Mouse (Mus musculus): ENCODE data around the gene Vav2. TPM values are rescaled to one million over a fixed set of nuclear protein-coding genes. Genes with fewer than 3 reads are reported as not detected.
A peak's percentile ranks its signal among the peaks of the same experiment; 100 is the strongest.

Vav2 gene
- polyA plus RNA-seq, 1 experiment from 2014 or later, result 15.1 TPM

DNA sequence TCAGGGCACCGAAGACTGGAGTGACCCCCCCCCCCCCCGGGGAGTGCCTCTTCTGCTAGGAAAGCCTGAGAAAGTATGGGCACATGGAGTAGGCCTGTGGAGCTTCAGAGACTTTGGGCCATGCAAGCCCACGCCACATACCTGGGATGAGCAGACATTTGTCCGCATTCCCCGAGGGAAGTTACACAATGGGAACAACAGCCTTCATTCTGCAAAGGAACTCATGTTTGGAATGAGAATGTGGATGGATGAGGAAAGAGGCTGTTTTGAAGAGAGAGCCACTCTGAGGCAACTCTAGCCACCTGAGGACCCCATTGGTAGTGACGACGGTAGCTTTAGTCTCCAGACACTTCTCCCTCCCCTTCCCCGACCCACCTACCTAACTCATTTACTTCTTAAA is 106.0 kb downstream of the Vav2 start:
- Histone ChIP-seq H3K4me3 (no peak overlapping the region), H3K36me3 (no peaks in the 10 kb centered on the region), H3K27ac (no peak overlapping the region), H3K4me2 (no peak overlapping the region), H3K9me3 (no peaks in the 10 kb centered on the region), H3K9ac (no peak overlapping the region), H3K27me3 (no peaks in the 10 kb centered on the region), H3K4me1 (replicated peaks) (peaks cover 83% of the 10 kb centered on the region)
- no peak for ATAC-seq (ENCODE audit: low FRiP score)
- WGBS, result 53% methylated on average over 8 of the region's 8 CpGs

DNA sequence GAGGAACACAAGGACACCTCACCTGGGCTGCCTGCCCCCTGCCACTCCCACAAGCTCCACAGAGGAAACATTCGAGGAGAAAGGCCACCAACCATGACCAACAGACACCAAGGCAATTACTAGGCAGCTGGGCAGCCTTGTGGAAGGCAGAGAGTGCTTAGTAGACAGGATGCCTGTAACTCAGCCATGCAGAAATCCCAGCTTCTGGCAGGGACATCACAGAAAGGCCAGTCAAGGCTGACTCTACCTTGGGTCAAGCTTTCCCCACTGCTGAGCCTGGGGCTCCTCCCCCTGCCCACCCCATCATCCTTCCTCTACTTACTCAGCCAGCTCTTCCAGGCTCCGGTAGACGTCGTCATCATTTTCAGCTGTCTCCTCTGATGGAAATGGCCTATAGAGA is 108.2 kb downstream of the Vav2 start:
- no peaks in the 10 kb centered on the region for H3K9me3 ChIP-seq
- H3K4me3 ChIP-seq, result no peak overlapping the region
- H3K4me2 ChIP-seq, result no peak overlapping the region
- WGBS, result 46% methylated on average over 4 of the region's 4 CpGs
- H3K27ac ChIP-seq, result peak overlapping the region; percentile 48; the same call in 1 of the 2 replicates
- H3K9ac ChIP-seq, result no peak overlapping the region
- H3K4me1 ChIP-seq (replicated peaks), result peaks cover 83% of the 10 kb centered on the region
- H3K36me3 ChIP-seq, result no peaks in the 10 kb centered on the region
- H3K27me3 ChIP-seq, result no peaks in the 10 kb centered on the region
- no peak for ATAC-seq (ENCODE audit: low FRiP score)

DNA sequence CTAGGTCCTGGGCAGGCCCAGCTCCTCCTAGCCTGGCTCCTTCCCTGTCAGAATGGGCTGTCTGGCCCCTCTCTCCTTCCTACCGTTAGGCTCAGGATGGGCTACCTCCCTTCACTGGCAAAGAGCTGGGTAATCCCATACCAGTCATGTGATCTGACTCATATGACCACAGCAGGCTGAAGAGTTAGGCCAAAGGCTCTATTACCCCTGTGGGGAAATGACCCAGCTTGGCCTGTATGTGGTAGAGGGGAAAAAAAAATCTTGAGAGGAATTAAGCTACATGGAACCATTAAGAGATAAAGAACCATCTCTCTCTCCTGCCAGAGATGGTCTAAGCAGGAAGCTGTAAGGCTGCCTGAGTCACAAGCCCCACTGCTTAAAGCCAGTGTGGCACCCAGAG is 108.6 kb downstream of the Vav2 start:
- Histone ChIP-seq H3K9me3 (no peaks in the 10 kb centered on the region), H3K36me3 (no peaks in the 10 kb centered on the region), H3K9ac (no peak overlapping the region), H3K4me2 (no peak overlapping the region), H3K27ac (no peak overlapping the region), H3K27me3 (no peaks in the 10 kb centered on the region), H3K4me1 (replicated peaks) (peaks cover 81% of the 10 kb centered on the region), H3K4me3 (no peak overlapping the region)
- no peak for ATAC-seq (ENCODE audit: low FRiP score)
- 50% methylated on average over 1 of the region's 1 CpGs for WGBS

DNA sequence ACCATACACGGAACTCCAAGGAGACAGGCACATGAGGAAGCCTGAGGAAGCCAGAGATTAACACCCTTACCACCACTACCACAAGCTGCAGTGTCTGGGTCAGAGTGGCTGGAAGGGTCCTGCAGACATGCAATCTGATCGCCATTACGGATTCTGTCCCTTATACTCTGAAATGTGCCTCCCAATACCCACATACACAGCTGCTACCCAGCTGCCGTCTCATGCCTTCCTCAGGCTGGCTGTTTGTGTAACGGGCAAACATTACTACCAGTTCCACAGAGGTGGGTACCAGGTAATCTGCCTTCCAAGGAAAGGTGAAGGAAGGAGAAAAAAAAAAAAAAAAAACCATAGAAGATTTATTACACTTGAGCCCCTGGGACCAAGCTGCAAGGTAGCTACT is 110.7 kb downstream of the Vav2 start:
- no peak for ATAC-seq (ENCODE audit: low FRiP score)
- H3K4me1 ChIP-seq (replicated peaks), result peaks cover 78% of the 10 kb centered on the region
- H3K4me2 ChIP-seq, result no peak overlapping the region
- no peaks in the 10 kb centered on the region for H3K27me3 ChIP-seq
- no peak overlapping the region; the same call in 1 of the 2 replicates for H3K9ac ChIP-seq
- H3K9me3 ChIP-seq, result no peaks in the 10 kb centered on the region
- no peak overlapping the region for H3K27ac ChIP-seq
- H3K4me3 ChIP-seq, result no peak overlapping the region
- 77% methylated on average over 5 of the region's 5 CpGs for WGBS
- no peaks in the 10 kb centered on the region for H3K36me3 ChIP-seq

DNA sequence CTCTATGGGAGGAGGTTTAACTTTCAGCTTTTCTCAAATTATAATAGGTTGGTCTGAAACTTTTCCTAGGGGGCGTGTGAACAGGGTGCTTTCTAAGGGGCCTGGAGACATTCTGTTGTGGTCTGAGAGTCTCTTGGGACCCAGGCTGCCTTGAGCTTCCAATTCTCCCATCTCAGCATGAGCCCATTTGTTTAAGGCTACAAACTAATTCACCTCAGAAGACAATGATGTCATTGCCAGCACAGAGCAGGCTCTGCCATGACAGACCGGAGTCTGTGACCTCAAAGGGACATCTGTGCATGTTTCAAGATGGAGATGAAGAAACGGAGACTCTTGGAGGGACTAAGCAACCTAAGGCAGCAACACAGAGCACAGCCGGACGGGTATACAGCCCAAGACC is 112.6 kb downstream of the Vav2 start:
- no peaks in the 10 kb centered on the region for H3K36me3 ChIP-seq
- no peak overlapping the region for H3K4me2 ChIP-seq
- no peak overlapping the region for H3K4me3 ChIP-seq
- no peak overlapping the region for H3K27ac ChIP-seq
- H3K27me3 ChIP-seq, result no peaks in the 10 kb centered on the region
- no peaks in the 10 kb centered on the region for H3K9me3 ChIP-seq
- ATAC-seq (ENCODE audit: low FRiP score), result no peak
- H3K4me1 ChIP-seq (replicated peaks), result peaks cover 80% of the 10 kb centered on the region
- WGBS, result 82% methylated on average over 5 of the region's 5 CpGs
- no peak overlapping the region for H3K9ac ChIP-seq

DNA sequence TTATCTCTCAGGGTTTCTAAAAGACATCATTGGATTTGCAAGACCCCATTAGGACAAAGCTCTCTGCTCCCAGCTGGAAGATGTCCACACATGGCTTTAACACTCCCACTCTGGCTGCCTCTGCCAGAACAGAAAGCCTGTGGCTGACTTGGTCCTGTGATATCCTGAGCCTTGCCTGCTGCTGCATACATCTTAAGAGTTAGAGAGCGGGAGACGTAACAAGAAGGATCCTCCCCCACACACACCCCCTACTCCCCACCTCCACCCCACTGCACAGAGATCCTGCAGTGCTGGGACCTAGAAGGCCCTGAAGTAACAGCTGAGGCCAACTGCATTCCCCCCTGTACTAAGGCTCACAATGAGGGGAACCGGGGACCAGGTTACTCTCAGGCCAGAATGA is 114.3 kb downstream of the Vav2 start:
- Histone ChIP-seq H3K9ac (no peak overlapping the region; the same call in 1 of the 2 replicates), H3K27ac (peak overlapping the region; percentile 18; the same call in 1 of the 2 replicates), H3K4me2 (no peak overlapping the region), H3K4me3 (no peak overlapping the region), H3K4me1 (replicated peaks) (peaks cover 74% of the 10 kb centered on the region), H3K9me3 (no peaks in the 10 kb centered on the region), H3K36me3 (no peaks in the 10 kb centered on the region), H3K27me3 (no peaks in the 10 kb centered on the region)
- 68% methylated on average over 3 of the region's 3 CpGs for WGBS
- no peak for ATAC-seq (ENCODE audit: low FRiP score)

DNA sequence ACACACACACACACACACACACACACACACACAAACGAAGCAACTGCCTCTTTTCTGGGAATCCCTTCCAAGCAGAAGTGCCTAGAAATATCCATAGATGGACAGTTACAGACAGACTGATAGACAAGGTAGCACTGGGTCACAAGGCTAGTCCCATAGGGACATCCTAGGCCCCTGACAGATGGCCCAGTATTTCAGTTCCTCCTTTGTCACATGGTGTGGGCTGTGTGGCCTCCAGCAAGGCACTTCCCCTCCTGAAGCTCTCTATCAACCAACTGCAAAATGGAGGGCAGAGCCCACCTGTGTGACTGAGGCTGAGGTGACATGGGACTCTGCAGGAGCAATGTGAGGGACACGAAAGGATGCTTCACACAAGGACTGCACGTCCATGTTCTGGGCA is 115.2 kb downstream of the Vav2 start:
- no peak for ATAC-seq (ENCODE audit: low FRiP score)

DNA sequence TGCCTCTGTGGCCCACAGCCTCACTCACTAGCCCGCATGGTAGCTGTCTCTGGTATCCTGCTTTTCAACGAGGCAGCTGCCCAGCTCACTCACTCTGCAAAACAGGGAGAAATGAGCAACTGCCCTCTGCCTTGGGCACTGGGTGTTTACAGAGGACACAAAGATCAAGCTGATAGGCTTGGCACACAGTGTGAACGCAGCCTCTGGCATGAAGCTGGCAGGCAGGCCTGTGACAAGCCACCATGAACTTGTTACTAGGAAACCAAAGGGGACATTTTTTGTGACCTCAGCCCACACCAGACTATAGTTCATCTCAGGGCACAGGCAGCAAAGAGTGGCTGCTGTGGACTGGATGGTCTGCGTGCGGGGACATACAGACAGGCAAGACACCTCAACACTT is 115.9 kb downstream of the Vav2 start:
- Histone ChIP-seq H3K4me2 (no peak overlapping the region), H3K9me3 (no peaks in the 10 kb centered on the region), H3K27ac (peak overlapping the region; percentile 15; the same call in 1 of the 2 replicates), H3K4me1 (replicated peaks) (peaks cover 67% of the 10 kb centered on the region), H3K27me3 (no peaks in the 10 kb centered on the region), H3K4me3 (no peak overlapping the region), H3K36me3 (no peaks in the 10 kb centered on the region), H3K9ac (no peak overlapping the region)
- ATAC-seq (ENCODE audit: low FRiP score), result no peak
- WGBS, result 89% methylated on average over 5 of the region's 5 CpGs

More for the DNA sequence above, 115.2 kb downstream of the Vav2 start:
- no peak overlapping the region for H3K4me3 ChIP-seq
- no peak overlapping the region for H3K4me2 ChIP-seq
- no peaks in the 10 kb centered on the region for H3K36me3 ChIP-seq
- H3K4me1 ChIP-seq (replicated peaks), result peaks cover 73% of the 10 kb centered on the region
- WGBS, result 91% methylated on average over 3 of the region's 3 CpGs
- no peaks in the 10 kb centered on the region for H3K27me3 ChIP-seq
- no peaks in the 10 kb centered on the region for H3K9me3 ChIP-seq
- H3K27ac ChIP-seq, result no peak overlapping the region
- no peak overlapping the region for H3K9ac ChIP-seq

DNA sequence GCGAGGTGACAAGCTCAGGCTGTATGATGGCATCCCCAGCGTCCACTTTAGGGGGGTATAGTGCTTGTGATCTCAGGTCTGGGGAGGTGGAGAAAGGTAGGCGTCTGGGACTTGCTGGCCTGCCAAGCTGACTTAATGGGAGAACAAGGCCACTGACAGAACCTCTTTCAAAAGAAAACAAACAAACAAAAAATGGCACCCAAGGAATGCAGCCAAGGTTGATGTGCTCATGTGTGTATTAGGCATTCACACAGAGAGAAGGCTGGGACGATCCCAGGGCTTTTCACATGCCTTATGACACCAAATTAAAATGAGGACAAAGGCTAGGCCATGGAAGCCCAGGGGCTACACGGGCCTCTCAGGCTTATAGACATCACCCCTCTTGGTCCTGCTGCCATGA is 116.6 kb downstream of the Vav2 start:
- Histone ChIP-seq H3K4me2 (no peak overlapping the region), H3K9me3 (no peaks in the 10 kb centered on the region), H3K36me3 (no peaks in the 10 kb centered on the region), H3K27me3 (no peaks in the 10 kb centered on the region), H3K4me1 (replicated peaks) (peaks cover 63% of the 10 kb centered on the region), H3K4me3 (no peak overlapping the region), H3K9ac (no peak overlapping the region), H3K27ac (peak overlapping the region; percentile 15; the same call in 1 of the 2 replicates)
- ATAC-seq (ENCODE audit: low FRiP score), result no peak
- 72% methylated on average over 5 of the region's 5 CpGs for WGBS

DNA sequence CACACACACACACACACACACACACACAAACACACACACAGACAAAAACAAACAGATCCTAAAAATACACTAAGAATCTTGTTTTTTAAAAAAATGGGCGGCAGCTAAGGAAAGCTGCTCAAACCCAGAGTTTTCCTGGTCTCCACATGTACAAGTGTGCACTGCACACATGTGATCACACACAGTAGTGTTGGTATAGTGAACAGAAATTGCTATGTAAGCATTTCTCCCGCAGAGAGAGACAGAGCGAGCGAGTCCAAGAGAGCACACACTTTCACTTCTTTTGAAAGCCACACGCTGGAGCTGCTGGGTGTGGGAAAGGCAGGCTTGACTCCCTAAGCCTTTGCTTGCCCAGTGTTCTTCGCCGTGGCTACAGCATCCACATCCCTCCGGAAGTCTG is 120.2 kb downstream of the Vav2 start:
- H3K27me3 ChIP-seq, result no peaks in the 10 kb centered on the region
- no peak overlapping the region for H3K27ac ChIP-seq
- no peaks in the 10 kb centered on the region for H3K9me3 ChIP-seq
- no peak overlapping the region for H3K9ac ChIP-seq
- no peak overlapping the region for H3K4me3 ChIP-seq
- H3K36me3 ChIP-seq, result no peaks in the 10 kb centered on the region
- peaks cover 51% of the 10 kb centered on the region for H3K4me1 ChIP-seq (replicated peaks)
- ATAC-seq (ENCODE audit: low FRiP score), result no peak
- 81% methylated on average over 8 of the region's 8 CpGs for WGBS
- no peak overlapping the region for H3K4me2 ChIP-seq

DNA sequence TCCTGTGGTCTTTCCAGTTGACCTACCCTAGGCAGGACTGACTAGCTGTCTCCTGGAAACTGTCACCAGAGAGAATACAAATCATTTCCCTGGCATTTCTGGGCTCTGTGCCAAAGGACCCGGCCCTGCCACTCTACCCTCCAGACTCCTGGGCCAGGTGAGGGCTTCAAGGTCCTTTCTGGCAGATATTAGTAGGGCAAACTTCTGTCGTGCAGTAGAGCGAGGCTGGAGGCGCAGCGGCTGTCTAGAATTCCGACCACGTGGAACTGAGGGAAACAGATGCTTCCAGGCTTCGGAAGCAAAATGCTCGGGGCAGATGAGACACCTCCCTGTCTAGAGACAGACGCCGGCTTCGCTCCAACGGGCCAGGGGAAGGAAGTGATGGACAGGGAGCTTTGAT is 122.1 kb downstream of the Vav2 start:
- Histone ChIP-seq H3K4me2 (no peak overlapping the region), H3K9ac (no peak overlapping the region), H3K4me1 (replicated peaks) (peaks cover 56% of the 10 kb centered on the region), H3K9me3 (no peaks in the 10 kb centered on the region), H3K36me3 (0 out of 2 replicates have a peak, but pooled peaks cover 3% of the 10 kb centered on the region), H3K27me3 (no peaks in the 10 kb centered on the region), H3K4me3 (no peak overlapping the region), H3K27ac (peak overlapping the region; percentile 50)
- ATAC-seq (ENCODE audit: low FRiP score), result no peak
- 49% methylated on average over 13 of the region's 13 CpGs for WGBS

DNA sequence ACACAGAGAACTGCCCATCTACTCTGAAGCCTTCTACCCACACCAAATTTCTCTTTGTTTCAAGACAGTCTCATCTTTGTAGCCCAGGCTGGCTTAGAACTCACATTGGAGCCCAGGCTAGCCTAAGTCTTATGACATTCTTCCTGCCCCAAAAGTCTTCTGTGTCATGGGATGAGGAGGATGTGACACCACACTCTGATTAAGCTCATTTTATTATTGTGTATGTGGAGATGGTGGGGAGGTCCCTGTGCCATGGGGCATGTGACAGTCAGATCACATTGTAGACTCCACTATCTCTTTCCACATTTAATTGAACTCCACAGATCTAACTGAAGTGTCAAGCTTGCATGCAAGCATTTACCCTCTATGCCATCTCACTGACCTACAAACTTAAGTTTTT is 122.8 kb downstream of the Vav2 start:
- Histone ChIP-seq H3K27ac (no peak overlapping the region), H3K4me1 (replicated peaks) (peaks cover 50% of the 10 kb centered on the region), H3K4me3 (no peak overlapping the region), H3K36me3 (0 out of 2 replicates have a peak, but pooled peaks cover 3% of the 10 kb centered on the region), H3K9me3 (no peaks in the 10 kb centered on the region), H3K4me2 (no peak overlapping the region), H3K9ac (no peak overlapping the region), H3K27me3 (no peaks in the 10 kb centered on the region)
- ATAC-seq (ENCODE audit: low FRiP score), result no peak

DNA sequence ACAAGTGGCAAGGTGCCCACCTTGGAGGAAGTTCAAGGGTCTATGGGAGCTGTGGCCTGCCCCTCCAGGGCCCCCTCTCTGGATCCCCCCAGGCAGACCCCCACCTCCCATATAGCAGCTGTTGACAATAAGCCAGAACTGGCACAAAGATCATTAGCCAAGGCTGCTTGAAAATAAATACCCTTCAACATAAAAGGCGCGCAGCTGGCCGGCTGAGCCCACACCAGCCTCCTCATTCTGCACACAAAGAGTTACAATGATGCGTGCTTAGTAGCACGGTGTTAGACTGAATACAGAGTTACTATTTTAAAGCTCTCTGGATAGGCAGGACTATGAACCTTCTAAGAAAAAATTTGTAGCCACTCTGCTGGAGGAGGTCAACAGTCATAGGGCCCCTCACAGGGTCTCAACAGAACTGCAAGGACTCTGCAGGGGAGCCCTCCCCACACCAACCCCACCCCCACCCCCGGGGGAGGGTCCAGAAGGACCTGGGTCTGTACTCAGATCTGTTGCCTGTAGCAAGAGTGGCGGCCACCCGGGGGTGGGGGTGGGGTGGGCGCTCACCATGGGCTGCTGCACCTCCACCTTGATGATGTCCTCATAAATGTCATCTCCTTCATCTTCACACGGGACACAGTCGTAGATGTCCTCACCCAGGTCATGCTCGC is 125.3 kb downstream of the Vav2 start:
- no peaks in the 10 kb centered on the region for H3K27me3 ChIP-seq
- H3K4me1 ChIP-seq (replicated peaks), result peaks cover 56% of the 10 kb centered on the region
- H3K9ac ChIP-seq, result peak overlapping the region; percentile 39
- no peak overlapping the region for H3K4me3 ChIP-seq
- WGBS, result 23% methylated on average over 12 of the region's 12 CpGs
- peak overlapping the region; percentile 93 for H3K27ac ChIP-seq
- peak overlapping the region; percentile 31 for H3K4me2 ChIP-seq
- H3K36me3 ChIP-seq, result peaks cover 9% of the 10 kb centered on the region; the same call in 1 of the 2 replicates
- no peaks in the 10 kb centered on the region for H3K9me3 ChIP-seq
- peak; percentile 81 for ATAC-seq (ENCODE audit: low FRiP score)

Data from hindbrain, embryonic 13.5 days (tissue).